Mouse (Mus musculus) lung, postnatal 10 days (tissue): Measurements from ENCODE around the gene Gm21693.
"Not testable (repeated sequence)": the region's sequence is repeated elsewhere in the genome, so short reads cannot be mapped to it uniquely, and the experiment has no call there.

Source experiments
- DNase-seq: peaks from one replicate; pipeline ENCODE4 v3.0.0; 2021

The Gm21693 gene

GRCm38 (mm10) chrY:3345229-3345628 is at the start of gene Gm21693:
Gene Gm21693, minus strand, starts transcription at chrY:3345329.
- not testable (repeated sequence) for DNase-seq

GRCm38 (mm10) chrY:3340661-3341060 is 4.5 kb downstream of the Gm21693 start:
- DNase-seq, result not testable (repeated sequence)

GRCm38 (mm10) chrY:3306349-3306748 is 38.8 kb downstream of the Gm21693 start, which contains the start of gene Gm21677:
Gene Gm21677, minus strand, starts transcription at chrY:3306449.
- DNase-seq, result not testable (repeated sequence)
